Mouse (Mus musculus): ENCODE measurements at regions not wholly inside any gene's neighbourhood (a gene's known extent, or its start where the extent isn't known, plus 50 kb on each side); places are given as distances from the start of the nearest gene placed in this dataset.
A peak's percentile ranks its signal among the peaks of the same experiment; 100 is the strongest.

DNA sequence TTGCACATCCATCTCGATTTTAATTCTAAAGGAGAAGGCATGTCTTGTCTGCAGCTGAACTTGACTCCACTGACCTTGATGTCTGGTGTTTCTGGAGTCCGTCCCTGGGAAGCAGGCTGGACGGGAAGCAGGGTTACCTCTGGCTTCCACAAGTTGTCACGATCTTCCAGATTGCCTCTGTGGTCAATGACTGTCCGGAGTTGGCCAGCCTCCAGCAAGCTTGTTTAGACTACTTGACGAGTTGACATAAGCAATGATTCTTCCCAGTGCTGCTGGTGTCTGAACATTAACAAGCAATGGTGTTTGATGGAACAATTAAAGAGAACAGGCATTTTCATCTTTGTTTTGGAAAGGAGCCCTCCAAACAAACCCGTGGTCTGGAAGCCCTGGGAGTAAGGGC is 106.2 kb upstream of the Hmga2 start:
- H3K9me3 ChIP-seq (replicated peaks), result no peaks in the 10 kb centered on the region
- H3K9ac ChIP-seq, result no peak overlapping the region
- H3K4me1 ChIP-seq (replicated peaks), result peaks cover 16% of the 10 kb centered on the region
- H3K36me3 ChIP-seq, result no peaks in the 10 kb centered on the region
- no peak overlapping the region for H3K4me3 ChIP-seq
- H3K27ac ChIP-seq (ENCODE audit: poor library complexity, severe bottlenecking), result no peak overlapping the region
- no peaks in the 10 kb centered on the region for H3K27me3 ChIP-seq (replicated peaks)
- H3K4me2 ChIP-seq, result peak overlapping the region; percentile 48
- ATAC-seq (ENCODE audit: insufficient number of reproducible peaks, low FRiP score), result no peak
- WGBS, result 9% methylated on average over 7 of the region's 7 CpGs

GRCm38 (mm10) chr10:120581547-120581946 is 105.3 kb upstream of the Hmga2 start:
- Histone ChIP-seq H3K27me3 (replicated peaks) (no peaks in the 10 kb centered on the region), H3K4me3 (no peak overlapping the region), H3K4me1 (replicated peaks) (peaks cover 16% of the 10 kb centered on the region), H3K9me3 (replicated peaks) (no peaks in the 10 kb centered on the region), H3K9ac (no peak overlapping the region), H3K4me2 (no peak overlapping the region), H3K27ac (ENCODE audit: poor library complexity, severe bottlenecking) (no peak overlapping the region), H3K36me3 (no peaks in the 10 kb centered on the region)
- ATAC-seq (ENCODE audit: insufficient number of reproducible peaks, low FRiP score), result no peak
- 92% methylated on average over 6 of the region's 6 CpGs for WGBS

- Histone ChIP-seq H3K4me3 (no peak overlapping the region), H3K9ac (no peak overlapping the region), H3K9me3 (replicated peaks) (no peaks in the 10 kb centered on the region), H3K27ac (ENCODE audit: poor library complexity, severe bottlenecking) (no peak overlapping the region), H3K4me1 (replicated peaks) (peaks cover 25% of the 10 kb centered on the region), H3K27me3 (replicated peaks) (no peaks in the 10 kb centered on the region), H3K4me2 (no peak overlapping the region), H3K36me3 (no peaks in the 10 kb centered on the region)
- no peak for ATAC-seq (ENCODE audit: insufficient number of reproducible peaks, low FRiP score)
- 35% methylated on average over 5 of the region's 5 CpGs for WGBS
Observed at GRCm38 (mm10) chr10:120576886-120577285, 100.6 kb upstream of the Hmga2 start.

- no peaks in the 10 kb centered on the region for H3K9me3 ChIP-seq (replicated peaks)
- H3K27me3 ChIP-seq (replicated peaks), result no peaks in the 10 kb centered on the region
- H3K4me3 ChIP-seq, result no peak overlapping the region
- H3K36me3 ChIP-seq, result no peaks in the 10 kb centered on the region
- no peak overlapping the region for H3K4me2 ChIP-seq
- 11% methylated on average over 4 of the region's 4 CpGs for WGBS
- H3K9ac ChIP-seq, result no peak overlapping the region
- H3K27ac ChIP-seq (ENCODE audit: poor library complexity, severe bottlenecking), result no peak overlapping the region
- H3K4me1 ChIP-seq (replicated peaks), result peaks cover 26% of the 10 kb centered on the region
- ATAC-seq (ENCODE audit: insufficient number of reproducible peaks, low FRiP score), result peak; percentile 53
Observed at GRCm38 (mm10) chr10:120576148-120576547, 99.9 kb upstream of the Hmga2 start.

DNA sequence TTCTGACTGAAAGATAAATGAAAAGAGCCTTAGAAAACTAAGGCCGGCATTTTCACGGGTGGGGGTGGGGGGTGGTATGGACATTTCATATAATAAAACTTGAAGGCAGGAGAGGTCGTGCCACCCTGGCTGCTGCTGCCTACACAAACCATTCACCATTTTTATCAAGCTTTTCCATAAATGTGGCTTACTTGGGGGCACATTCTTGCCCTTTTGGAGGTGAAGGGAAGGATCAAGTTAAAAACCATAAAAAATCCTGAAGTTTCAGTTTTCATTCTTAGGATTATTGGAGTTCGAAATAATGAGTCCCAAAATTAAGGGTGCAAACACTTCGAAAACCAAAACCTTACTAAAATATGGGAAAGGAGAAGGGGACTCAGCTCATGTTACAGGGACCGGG is 95.1 kb upstream of the Hmga2 start:
- Histone ChIP-seq H3K9me3 (replicated peaks) (no peaks in the 10 kb centered on the region), H3K27ac (ENCODE audit: poor library complexity, severe bottlenecking) (no peak overlapping the region), H3K4me1 (replicated peaks) (peaks cover 28% of the 10 kb centered on the region), H3K27me3 (replicated peaks) (no peaks in the 10 kb centered on the region), H3K9ac (no peak overlapping the region), H3K4me3 (no peak overlapping the region), H3K4me2 (peak overlapping the region; percentile 34; the same call in 1 of the 2 replicates), H3K36me3 (no peaks in the 10 kb centered on the region)
- ATAC-seq (ENCODE audit: insufficient number of reproducible peaks, low FRiP score), result no peak
- 3% methylated on average over 6 of the region's 6 CpGs for WGBS

DNA sequence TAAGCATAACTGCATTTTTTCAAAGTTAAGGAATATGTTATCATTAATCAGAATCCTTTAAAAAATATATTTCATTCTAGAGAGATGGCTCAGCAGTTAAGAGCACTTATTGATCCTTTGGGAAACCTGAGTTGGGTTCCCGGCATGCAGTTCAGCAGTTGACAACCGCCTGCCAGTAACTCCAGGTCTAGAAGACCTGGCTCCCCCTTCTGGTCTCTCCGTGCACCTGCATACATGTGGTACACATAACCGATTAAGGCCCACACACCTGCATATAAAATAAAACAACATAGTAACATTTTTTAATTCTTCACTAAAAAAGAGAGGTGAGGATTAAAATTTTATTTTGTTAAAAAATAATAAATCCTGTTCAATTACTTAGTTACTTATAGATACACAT is 89.7 kb upstream of the Hmga2 start:
- no peak for ATAC-seq (ENCODE audit: insufficient number of reproducible peaks, low FRiP score)
- 90% methylated on average over 4 of the region's 4 CpGs for WGBS

DNA sequence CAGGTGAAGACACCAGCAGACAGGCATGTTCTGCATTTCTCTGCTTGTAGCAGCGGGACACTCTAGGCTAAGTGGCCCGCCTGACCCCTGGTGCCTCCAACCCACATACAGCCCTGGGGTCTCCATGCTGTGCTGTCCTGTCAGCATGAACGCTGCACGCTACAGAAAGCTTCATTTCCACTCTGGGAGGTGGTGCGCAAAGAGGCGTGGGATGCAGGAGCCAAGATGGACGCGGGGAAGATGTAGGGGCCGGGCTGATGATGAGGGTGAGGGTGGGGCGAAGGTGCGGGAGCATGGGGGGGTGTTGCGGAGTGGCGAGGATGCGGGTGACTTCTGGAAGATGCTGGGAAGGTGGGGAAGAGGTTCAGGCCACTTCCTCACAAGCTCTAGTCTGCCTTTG is 88.6 kb upstream of the Hmga2 start:
- H3K9ac ChIP-seq, result peak overlapping the region; percentile 30; the same call in 1 of the 2 replicates
- peaks cover 7% of the 10 kb centered on the region for H3K9me3 ChIP-seq (replicated peaks)
- H3K4me1 ChIP-seq (replicated peaks), result peaks cover 13% of the 10 kb centered on the region
- peak overlapping the region; percentile 7 for H3K4me3 ChIP-seq
- WGBS, result 24% methylated on average over 14 of the region's 14 CpGs
- no peak overlapping the region for H3K27ac ChIP-seq (ENCODE audit: poor library complexity, severe bottlenecking)
- no peaks in the 10 kb centered on the region for H3K27me3 ChIP-seq (replicated peaks)
- peak overlapping the region; percentile 55 for H3K4me2 ChIP-seq
- no peaks in the 10 kb centered on the region for H3K36me3 ChIP-seq
- ATAC-seq (ENCODE audit: insufficient number of reproducible peaks, low FRiP score), result no peak

More for the DNA sequence above, 89.7 kb upstream of the Hmga2 start:
- no peak overlapping the region for H3K9ac ChIP-seq
- no peaks in the 10 kb centered on the region for H3K27me3 ChIP-seq (replicated peaks)
- H3K4me3 ChIP-seq, result no peak overlapping the region
- peaks cover 14% of the 10 kb centered on the region for H3K4me1 ChIP-seq (replicated peaks)
- H3K36me3 ChIP-seq, result no peaks in the 10 kb centered on the region
- no peak overlapping the region for H3K4me2 ChIP-seq
- H3K9me3 ChIP-seq (replicated peaks), result peaks cover under 1% of the 10 kb centered on the region; the same call in 1 of the 2 replicates
- no peak overlapping the region for H3K27ac ChIP-seq (ENCODE audit: poor library complexity, severe bottlenecking)

- no peaks in the 10 kb centered on the region for H3K27me3 ChIP-seq (replicated peaks)
- H3K36me3 ChIP-seq, result no peaks in the 10 kb centered on the region
- 27% methylated on average over 10 of the region's 10 CpGs for WGBS
- peaks cover 13% of the 10 kb centered on the region for H3K4me1 ChIP-seq (replicated peaks)
- no peak overlapping the region for H3K27ac ChIP-seq (ENCODE audit: poor library complexity, severe bottlenecking)
- no peak for ATAC-seq (ENCODE audit: insufficient number of reproducible peaks, low FRiP score)
- peak overlapping the region; percentile 25; the same call in 1 of the 2 replicates for H3K4me2 ChIP-seq
- H3K9ac ChIP-seq, result no peak overlapping the region
- peaks cover 7% of the 10 kb centered on the region for H3K9me3 ChIP-seq (replicated peaks)
- no peak overlapping the region for H3K4me3 ChIP-seq
Observed at GRCm38 (mm10) chr10:120563926-120564325, 87.7 kb upstream of the Hmga2 start.

DNA sequence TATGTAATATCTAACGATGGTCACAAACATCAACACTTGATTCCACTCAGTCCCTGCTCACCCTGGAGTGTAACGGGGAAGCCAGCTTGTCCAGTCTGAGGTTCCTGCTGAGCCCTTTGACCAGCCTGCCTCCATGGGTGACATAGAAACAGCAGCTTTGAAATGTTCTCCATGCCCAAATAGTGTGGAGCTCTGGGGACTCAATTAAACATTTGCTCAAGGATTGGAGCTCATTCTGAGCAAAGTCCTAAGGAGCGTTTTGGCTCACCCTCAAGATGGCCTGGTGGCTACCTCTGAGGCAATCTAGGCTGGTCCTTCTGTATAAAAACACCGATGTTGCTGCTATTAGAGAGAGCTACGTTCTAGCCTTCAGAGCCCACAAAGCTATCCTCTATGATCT is 85.6 kb upstream of the Hmga2 start:
- WGBS, result 86% methylated on average over 5 of the region's 5 CpGs

DNA sequence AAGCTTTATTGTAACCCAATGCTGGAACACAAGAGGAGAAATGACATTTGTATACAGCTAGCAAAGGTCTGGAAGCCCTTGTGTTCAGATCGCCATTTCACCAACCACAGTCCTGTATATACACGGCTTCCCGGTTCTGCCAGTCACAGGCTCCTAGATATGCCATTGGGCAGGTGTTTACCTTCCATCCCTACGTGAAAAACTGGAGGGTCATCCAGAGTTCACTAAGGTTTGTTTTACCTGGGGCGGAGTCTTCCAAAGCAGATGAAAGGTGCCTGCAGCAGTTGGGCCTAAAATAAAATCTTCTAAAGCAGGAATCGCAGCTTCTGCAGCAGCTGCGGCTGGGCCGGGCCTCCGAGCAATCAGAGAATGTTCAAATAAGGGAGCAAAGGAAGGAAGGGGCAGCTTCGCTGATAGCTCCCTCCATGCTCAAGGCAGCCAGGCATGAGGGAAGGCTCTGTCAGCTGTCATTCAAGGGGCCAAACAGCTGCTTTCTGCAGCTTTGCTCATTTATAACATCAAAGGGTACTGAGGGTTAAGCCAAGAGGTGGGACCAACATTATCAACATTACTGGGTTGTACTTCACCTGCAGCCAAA is 81.7 kb upstream of the Hmga2 start:
- H3K9ac ChIP-seq, result no peak overlapping the region
- H3K4me3 ChIP-seq, result no peak overlapping the region
- H3K4me1 ChIP-seq (replicated peaks), result peaks cover 16% of the 10 kb centered on the region
- H3K9me3 ChIP-seq (replicated peaks), result peaks cover 7% of the 10 kb centered on the region
- H3K27me3 ChIP-seq (replicated peaks), result no peaks in the 10 kb centered on the region
- H3K36me3 ChIP-seq, result no peaks in the 10 kb centered on the region
- 31% methylated on average over 10 of the region's 10 CpGs for WGBS
- ATAC-seq (ENCODE audit: insufficient number of reproducible peaks, low FRiP score), result 0 out of 2 replicates have a peak, but pooled peaks have one; percentile 15
- H3K27ac ChIP-seq (ENCODE audit: poor library complexity, severe bottlenecking), result no peak overlapping the region
- 0 out of 2 replicates have a peak overlapping the region, but pooled peaks have one; percentile 10 for H3K4me2 ChIP-seq

More for the DNA sequence above, 85.6 kb upstream of the Hmga2 start:
- H3K4me2 ChIP-seq, result no peak overlapping the region
- H3K4me1 ChIP-seq (replicated peaks), result peaks cover 23% of the 10 kb centered on the region
- peaks cover 7% of the 10 kb centered on the region for H3K9me3 ChIP-seq (replicated peaks)
- H3K4me3 ChIP-seq, result no peak overlapping the region
- no peak for ATAC-seq (ENCODE audit: insufficient number of reproducible peaks, low FRiP score)
- no peaks in the 10 kb centered on the region for H3K27me3 ChIP-seq (replicated peaks)
- H3K9ac ChIP-seq, result no peak overlapping the region
- no peak overlapping the region for H3K27ac ChIP-seq (ENCODE audit: poor library complexity, severe bottlenecking)
- H3K36me3 ChIP-seq, result no peaks in the 10 kb centered on the region

GRCm38 (mm10) chr10:120556116-120556515 is 79.8 kb upstream of the Hmga2 start:
- 85% methylated on average over 9 of the region's 9 CpGs for WGBS
- Histone ChIP-seq H3K27ac (ENCODE audit: poor library complexity, severe bottlenecking) (no peak overlapping the region), H3K4me3 (no peak overlapping the region), H3K4me2 (no peak overlapping the region), H3K9ac (no peak overlapping the region), H3K27me3 (replicated peaks) (no peaks in the 10 kb centered on the region), H3K9me3 (replicated peaks) (peaks cover 7% of the 10 kb centered on the region), H3K36me3 (no peaks in the 10 kb centered on the region), H3K4me1 (replicated peaks) (peaks cover 16% of the 10 kb centered on the region)
- ATAC-seq (ENCODE audit: insufficient number of reproducible peaks, low FRiP score), result no peak

- H3K9me3 ChIP-seq (replicated peaks), result no peaks in the 10 kb centered on the region
- WGBS, result under 1% methylated on average over 16 of the region's 16 CpGs
- H3K36me3 ChIP-seq, result no peaks in the 10 kb centered on the region
- H3K4me1 ChIP-seq (replicated peaks), result peaks cover 10% of the 10 kb centered on the region
- peak overlapping the region; percentile 55 for H3K4me3 ChIP-seq
- H3K9ac ChIP-seq, result peak overlapping the region; percentile 70
- H3K27ac ChIP-seq (ENCODE audit: poor library complexity, severe bottlenecking), result peak overlapping the region; percentile 19; the same call in 1 of the 2 replicates
- peak overlapping the region; percentile 86 for H3K4me2 ChIP-seq
- no peaks in the 10 kb centered on the region for H3K27me3 ChIP-seq (replicated peaks)
- peak; percentile 65 for ATAC-seq (ENCODE audit: insufficient number of reproducible peaks, low FRiP score)
Observed at GRCm38 (mm10) chr10:120553097-120553453, 76.8 kb upstream of the Hmga2 start.
